Mouse (Mus musculus): ENCODE data around the gene Mcf2l. TPM values are rescaled to one million over a fixed set of nuclear protein-coding genes. Genes with fewer than 3 reads are reported as not detected.

The Mcf2l gene
- 11.4 and 11.5 TPM in 2 replicates for polyA plus RNA-seq (2016; fragmentation: Nextera tagmentation; extraction: Ambion mirVana)

DNA sequence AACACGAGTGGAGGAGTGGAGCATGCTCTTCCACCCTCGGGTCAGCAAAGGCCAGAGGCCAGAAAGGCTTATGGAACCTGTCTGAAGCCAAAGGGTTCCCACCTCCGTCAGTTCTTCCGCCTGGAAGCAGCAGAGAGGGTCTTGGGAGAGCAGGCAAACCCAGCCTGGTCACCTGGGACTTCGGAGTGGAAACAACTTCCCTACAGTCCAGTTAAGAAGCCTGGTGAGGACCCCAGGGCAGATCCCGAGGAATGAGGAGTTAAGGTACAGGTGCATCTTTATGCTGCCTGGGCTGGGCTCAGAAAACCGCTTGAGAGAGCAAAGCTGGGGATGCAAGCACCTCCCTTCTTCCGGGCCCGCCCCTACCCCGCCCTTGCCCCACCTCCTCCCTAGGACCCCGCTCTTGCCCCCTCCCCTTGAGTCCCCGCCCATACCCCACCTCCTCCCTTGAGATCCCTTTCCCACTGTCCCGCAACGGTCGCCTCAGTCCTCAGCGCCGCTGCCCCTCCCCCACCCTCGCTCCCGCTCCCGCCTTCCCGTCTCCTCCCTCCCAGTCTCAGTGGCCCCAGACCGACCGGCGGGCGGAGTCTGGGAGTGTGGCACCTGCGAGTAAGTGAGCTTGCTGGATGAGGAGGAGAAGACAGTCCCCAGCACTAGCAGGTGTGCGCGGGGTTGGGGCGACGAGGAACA is at the start of gene Mcf2l:
Gene Mcf2l, plus strand, starts transcription at position 450 of the 690 bp plus-strand sequence.
- H3K4me3 ChIP-seq = peak within 1 kb of the TSS; percentile 59
- no peaks in the 10 kb centered on the region for H3K9me3 ChIP-seq (replicated peaks)
- peak within 1 kb of the TSS; percentile 79 for H3K4me2 ChIP-seq
- WGBS = 1% methylated on average over 30 of the region's 30 CpGs
- no peaks in the 10 kb centered on the region for H3K36me3 ChIP-seq
- H3K27me3 ChIP-seq (replicated peaks) = peaks cover 21% of the 10 kb centered on the region
- H3K9ac ChIP-seq = peak within 1 kb of the TSS; percentile 59
- H3K4me1 ChIP-seq (replicated peaks) = peaks cover 27% of the 10 kb centered on the region
- no peak within 1 kb of the TSS for H3K27ac ChIP-seq (ENCODE audit: poor library complexity, severe bottlenecking)
- peak; percentile 66 for ATAC-seq (ENCODE audit: insufficient number of reproducible peaks, low FRiP score)

DNA sequence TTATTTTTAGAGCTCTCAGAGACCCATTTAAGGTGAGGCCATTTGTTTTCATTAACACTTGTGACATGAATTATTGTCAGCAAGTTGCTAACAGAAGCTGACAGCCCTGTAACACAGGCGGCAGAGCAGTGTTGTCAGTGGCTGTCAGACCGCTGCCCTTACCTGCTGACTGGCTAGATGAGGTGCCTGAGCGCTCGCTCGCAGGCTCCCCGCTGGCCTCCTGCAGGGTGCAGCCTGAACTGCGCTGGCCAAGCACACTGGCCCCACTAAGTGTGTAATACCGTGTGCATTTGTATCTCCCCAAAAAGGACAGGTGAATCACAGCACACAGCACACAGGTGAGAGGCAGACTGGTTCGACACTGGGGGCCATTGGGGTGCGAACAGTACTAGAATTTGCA is 49.0 kb upstream of the Mcf2l start:
- H3K27ac ChIP-seq (ENCODE audit: poor library complexity, severe bottlenecking) = peak overlapping the region; percentile 74
- H3K9me3 ChIP-seq (replicated peaks) = no peaks in the 10 kb centered on the region
- H3K9ac ChIP-seq = peak overlapping the region; percentile 1; the same call in 1 of the 2 replicates
- H3K36me3 ChIP-seq = peaks cover 64% of the 10 kb centered on the region
- ATAC-seq (ENCODE audit: insufficient number of reproducible peaks, low FRiP score) = peak; percentile 62; the same call in 1 of the 2 replicates
- H3K4me1 ChIP-seq (replicated peaks) = peaks cover 36% of the 10 kb centered on the region
- H3K4me3 ChIP-seq = no peak overlapping the region
- H3K4me2 ChIP-seq = peak overlapping the region; percentile 29
- WGBS = 50% methylated on average over 10 of the region's 10 CpGs
- no peaks in the 10 kb centered on the region for H3K27me3 ChIP-seq (replicated peaks)

DNA sequence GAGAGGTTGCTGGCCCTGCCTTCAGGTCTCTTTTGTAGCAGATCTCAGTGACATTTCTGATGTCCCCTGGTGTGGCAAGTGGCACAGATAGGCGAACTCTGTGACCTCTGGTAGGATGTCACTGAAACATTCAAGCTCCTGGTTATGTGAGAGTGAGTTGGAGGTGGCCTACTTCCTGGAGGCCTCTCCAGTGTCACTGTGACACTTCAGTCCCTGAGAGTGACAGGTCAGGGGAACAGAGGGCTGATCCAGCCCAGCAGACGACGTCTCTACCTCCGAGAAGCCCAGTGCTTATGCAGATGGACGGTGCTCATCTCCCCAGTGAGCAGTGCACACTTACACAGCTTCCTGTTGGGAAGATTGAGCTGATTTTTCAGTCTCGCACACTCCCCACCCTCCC is 48.4 kb upstream of the Mcf2l start:
- H3K9me3 ChIP-seq (replicated peaks) = no peaks in the 10 kb centered on the region
- peaks cover 63% of the 10 kb centered on the region for H3K36me3 ChIP-seq
- H3K4me3 ChIP-seq = no peak overlapping the region
- H3K27ac ChIP-seq (ENCODE audit: poor library complexity, severe bottlenecking) = peak overlapping the region; percentile 74
- H3K27me3 ChIP-seq (replicated peaks) = no peaks in the 10 kb centered on the region
- H3K9ac ChIP-seq = peak overlapping the region; percentile 1
- ATAC-seq (ENCODE audit: insufficient number of reproducible peaks, low FRiP score) = no peak
- peak overlapping the region; percentile 29; the same call in 1 of the 2 replicates for H3K4me2 ChIP-seq
- WGBS = 19% methylated on average over 6 of the region's 6 CpGs
- H3K4me1 ChIP-seq (replicated peaks) = peaks cover 36% of the 10 kb centered on the region

DNA sequence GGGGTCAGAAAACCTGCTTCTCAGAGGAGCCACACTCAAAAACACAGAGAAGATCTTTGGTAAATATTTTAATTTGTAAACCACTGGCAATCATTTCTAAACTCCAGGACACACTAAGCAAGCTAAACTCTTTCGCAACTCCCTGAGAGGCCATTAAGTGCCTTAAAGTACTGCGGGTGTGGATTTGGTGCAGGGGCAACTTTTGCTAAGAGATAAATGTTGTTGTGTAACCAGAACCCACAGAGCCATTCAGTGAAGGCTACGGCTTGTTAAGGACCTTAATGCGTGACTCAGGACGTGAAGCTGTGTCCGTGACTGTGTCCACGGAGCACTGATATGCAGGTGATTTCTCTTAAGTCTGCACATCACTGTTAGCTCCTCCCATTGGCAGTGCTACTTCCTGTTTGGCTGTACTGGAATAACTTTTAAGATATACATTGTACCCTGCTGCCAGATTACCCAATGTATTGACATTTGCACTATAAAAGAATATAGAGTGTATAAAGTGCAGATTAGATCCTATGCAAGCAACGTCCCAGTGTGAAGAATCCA is 47.8 kb upstream of the Mcf2l start:
- Histone ChIP-seq H3K9ac (no peak overlapping the region; the same call in 1 of the 2 replicates), H3K4me3 (no peak overlapping the region), H3K9me3 (replicated peaks) (no peaks in the 10 kb centered on the region), H3K27me3 (replicated peaks) (no peaks in the 10 kb centered on the region), H3K4me2 (no peak overlapping the region), H3K36me3 (peaks cover 62% of the 10 kb centered on the region), H3K4me1 (replicated peaks) (peaks cover 36% of the 10 kb centered on the region), H3K27ac (ENCODE audit: poor library complexity, severe bottlenecking) (no peak overlapping the region)
- WGBS = 69% methylated on average over 8 of the region's 8 CpGs
- ATAC-seq (ENCODE audit: insufficient number of reproducible peaks, low FRiP score) = no peak

DNA sequence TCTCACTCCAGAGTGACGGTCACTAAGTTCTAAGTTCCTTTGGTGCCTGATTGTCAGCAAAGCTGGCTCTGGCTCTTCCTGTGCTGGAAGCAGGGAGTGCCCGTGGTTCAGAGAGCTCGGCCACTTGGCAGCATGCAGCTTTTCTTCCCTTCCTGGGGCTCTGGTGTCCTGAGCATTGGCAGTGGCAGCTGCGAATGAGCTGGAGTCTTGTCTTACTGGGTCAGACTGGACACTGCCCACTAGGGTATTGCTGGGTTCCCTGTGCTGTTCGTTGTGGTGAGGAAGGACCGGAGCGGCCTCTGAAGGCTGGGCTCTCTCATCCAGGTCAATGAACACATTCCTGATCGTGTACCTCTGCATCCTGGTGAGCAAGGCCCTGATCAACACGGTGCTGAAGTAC is 46.5 kb upstream of the Mcf2l start:
- Histone ChIP-seq H3K27ac (ENCODE audit: poor library complexity, severe bottlenecking) (no peak overlapping the region), H3K9ac (no peak overlapping the region), H3K27me3 (replicated peaks) (no peaks in the 10 kb centered on the region), H3K9me3 (replicated peaks) (no peaks in the 10 kb centered on the region), H3K36me3 (peaks cover 66% of the 10 kb centered on the region), H3K4me1 (replicated peaks) (peaks cover 36% of the 10 kb centered on the region), H3K4me3 (no peak overlapping the region), H3K4me2 (no peak overlapping the region)
- WGBS = 84% methylated on average over 9 of the region's 9 CpGs
- no peak for ATAC-seq (ENCODE audit: insufficient number of reproducible peaks, low FRiP score)

DNA sequence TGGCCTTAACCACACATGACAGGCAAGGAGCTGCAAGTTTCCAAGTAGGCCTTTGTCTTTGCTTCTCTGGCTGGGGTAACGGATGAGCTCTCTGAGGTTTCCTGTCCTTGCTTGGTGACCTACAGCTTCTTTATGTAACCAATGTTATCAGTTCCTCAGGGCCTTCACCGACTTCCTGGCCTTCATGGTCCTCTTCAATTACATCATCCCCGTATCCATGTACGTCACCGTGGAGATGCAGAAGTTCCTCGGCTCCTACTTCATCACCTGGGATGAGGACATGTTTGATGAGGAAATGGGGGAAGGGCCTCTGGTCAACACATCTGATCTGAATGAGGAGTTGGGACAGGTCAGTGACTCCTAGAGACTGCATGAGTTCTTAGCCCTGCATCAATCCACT is 45.3 kb upstream of the Mcf2l start:
- 59% methylated on average over 6 of the region's 6 CpGs for WGBS
- no peak overlapping the region for H3K9ac ChIP-seq
- H3K4me1 ChIP-seq (replicated peaks) = peaks cover 25% of the 10 kb centered on the region
- no peak overlapping the region for H3K27ac ChIP-seq (ENCODE audit: poor library complexity, severe bottlenecking)
- H3K36me3 ChIP-seq = peaks cover 68% of the 10 kb centered on the region
- no peak for ATAC-seq (ENCODE audit: insufficient number of reproducible peaks, low FRiP score)
- no peak overlapping the region for H3K4me2 ChIP-seq
- no peaks in the 10 kb centered on the region for H3K27me3 ChIP-seq (replicated peaks)
- no peaks in the 10 kb centered on the region for H3K9me3 ChIP-seq (replicated peaks)
- no peak overlapping the region for H3K4me3 ChIP-seq

DNA sequence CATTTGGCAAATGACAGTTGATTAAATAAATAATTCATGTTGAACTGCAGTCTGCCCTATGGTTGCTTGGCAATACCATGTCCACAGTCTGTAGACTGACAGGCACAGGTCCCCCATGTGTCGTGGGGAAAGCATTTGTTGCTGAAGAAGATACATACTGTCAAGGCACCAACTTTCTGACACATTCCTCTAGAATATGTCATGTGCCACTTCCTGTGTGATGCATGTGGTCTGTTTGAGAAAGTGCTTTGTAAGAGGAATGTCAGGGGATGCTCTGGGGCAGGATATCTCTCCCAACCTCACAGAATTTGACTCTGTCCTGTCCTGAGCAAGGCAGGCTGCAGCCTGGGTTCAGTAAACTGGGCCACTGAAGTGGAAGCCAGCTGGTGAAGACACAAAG is 44.2 kb upstream of the Mcf2l start:
- H3K36me3 ChIP-seq = peaks cover 74% of the 10 kb centered on the region

DNA sequence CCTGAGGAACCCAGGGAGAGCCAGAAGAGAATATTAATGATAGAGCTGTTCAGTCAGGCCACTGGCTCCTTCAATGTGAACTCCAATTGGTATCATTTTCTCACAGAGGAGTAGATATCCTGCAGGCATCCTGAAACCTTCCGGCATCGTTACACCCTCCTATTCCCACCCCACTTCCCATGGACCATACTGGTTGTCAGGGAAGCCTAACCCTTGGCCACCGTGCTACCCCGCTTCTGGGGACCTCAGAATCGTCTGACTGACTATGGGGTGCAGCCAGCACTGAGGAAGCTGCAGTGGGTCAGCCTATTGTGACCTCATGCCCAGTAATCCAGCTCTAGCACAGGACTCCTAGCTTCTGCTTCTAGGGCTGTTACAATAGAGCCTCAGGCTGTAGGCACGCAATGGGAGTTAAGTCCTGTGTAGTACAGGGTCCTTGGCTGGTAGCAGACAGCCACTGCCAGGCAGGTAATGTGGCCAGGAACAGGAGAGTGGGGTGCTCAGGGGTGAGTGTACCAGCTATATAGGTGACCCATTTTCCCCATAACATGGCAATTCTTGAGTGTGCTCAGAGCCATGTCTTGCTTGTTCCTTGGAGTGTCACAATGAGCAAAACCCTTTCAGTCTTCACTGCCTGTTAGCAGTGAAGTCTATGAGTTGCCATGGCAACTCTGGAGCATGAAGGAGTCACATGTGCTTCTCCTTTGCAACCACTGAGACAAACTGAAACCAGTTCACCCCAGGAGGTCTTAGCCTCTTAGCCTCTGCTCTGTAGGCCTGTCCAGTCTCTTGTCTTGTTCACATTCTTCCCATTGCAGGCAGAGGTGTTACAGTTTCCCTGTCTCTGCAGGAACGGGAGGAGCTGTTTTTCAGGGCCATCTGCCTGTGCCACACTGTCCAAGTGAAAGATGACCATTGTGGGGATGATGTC is 41.7 kb upstream of the Mcf2l start:
- WGBS = 80% methylated on average over 7 of the region's 7 CpGs
- peaks cover 90% of the 10 kb centered on the region for H3K36me3 ChIP-seq
- H3K9me3 ChIP-seq (replicated peaks) = no peaks in the 10 kb centered on the region
- H3K27ac ChIP-seq (ENCODE audit: poor library complexity, severe bottlenecking) = no peak overlapping the region
- no peak overlapping the region for H3K4me3 ChIP-seq
- no peak for ATAC-seq (ENCODE audit: insufficient number of reproducible peaks, low FRiP score)
- no peaks in the 10 kb centered on the region for H3K27me3 ChIP-seq (replicated peaks)
- H3K9ac ChIP-seq = no peak overlapping the region
- no peaks in the 10 kb centered on the region for H3K4me1 ChIP-seq (replicated peaks)
- no peak overlapping the region for H3K4me2 ChIP-seq

More for the DNA sequence above, 44.2 kb upstream of the Mcf2l start:
- no peak overlapping the region for H3K4me3 ChIP-seq
- H3K9ac ChIP-seq = no peak overlapping the region
- peaks cover 16% of the 10 kb centered on the region for H3K4me1 ChIP-seq (replicated peaks)
- H3K4me2 ChIP-seq = no peak overlapping the region
- H3K27me3 ChIP-seq (replicated peaks) = no peaks in the 10 kb centered on the region
- no peak for ATAC-seq (ENCODE audit: insufficient number of reproducible peaks, low FRiP score)
- WGBS = 85% methylated on average over 1 of the region's 1 CpGs
- H3K27ac ChIP-seq (ENCODE audit: poor library complexity, severe bottlenecking) = no peak overlapping the region
- no peaks in the 10 kb centered on the region for H3K9me3 ChIP-seq (replicated peaks)

DNA sequence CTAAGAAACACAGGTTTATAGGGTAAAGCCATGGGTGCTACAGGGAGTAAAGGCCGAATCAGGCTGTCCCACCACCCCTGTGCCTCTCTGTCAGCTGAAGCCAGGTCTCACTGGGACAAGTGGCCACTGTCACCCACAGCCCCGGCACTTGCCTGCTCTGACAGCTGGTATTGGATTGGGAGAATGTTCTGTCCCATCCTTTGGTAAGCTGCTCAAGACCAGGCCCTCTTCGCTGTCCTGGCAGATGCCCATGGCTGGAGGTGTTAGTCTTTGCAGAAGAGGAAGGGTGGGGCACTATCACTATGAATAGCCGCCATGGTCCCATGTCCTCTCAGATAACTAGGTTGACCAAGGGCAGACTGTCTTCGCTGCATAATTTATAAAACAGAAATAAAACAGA is 40.0 kb upstream of the Mcf2l start:
- H3K4me3 ChIP-seq = no peak overlapping the region
- 67% methylated on average over 5 of the region's 5 CpGs for WGBS
- peaks cover 86% of the 10 kb centered on the region for H3K36me3 ChIP-seq
- no peaks in the 10 kb centered on the region for H3K27me3 ChIP-seq (replicated peaks)
- no peak overlapping the region for H3K27ac ChIP-seq (ENCODE audit: poor library complexity, severe bottlenecking)
- H3K9me3 ChIP-seq (replicated peaks) = 0 out of 2 replicates have a peak, but pooled peaks cover 3% of the 10 kb centered on the region
- no peak overlapping the region for H3K9ac ChIP-seq
- ATAC-seq (ENCODE audit: insufficient number of reproducible peaks, low FRiP score) = no peak
- no peaks in the 10 kb centered on the region for H3K4me1 ChIP-seq (replicated peaks)
- H3K4me2 ChIP-seq = no peak overlapping the region

DNA sequence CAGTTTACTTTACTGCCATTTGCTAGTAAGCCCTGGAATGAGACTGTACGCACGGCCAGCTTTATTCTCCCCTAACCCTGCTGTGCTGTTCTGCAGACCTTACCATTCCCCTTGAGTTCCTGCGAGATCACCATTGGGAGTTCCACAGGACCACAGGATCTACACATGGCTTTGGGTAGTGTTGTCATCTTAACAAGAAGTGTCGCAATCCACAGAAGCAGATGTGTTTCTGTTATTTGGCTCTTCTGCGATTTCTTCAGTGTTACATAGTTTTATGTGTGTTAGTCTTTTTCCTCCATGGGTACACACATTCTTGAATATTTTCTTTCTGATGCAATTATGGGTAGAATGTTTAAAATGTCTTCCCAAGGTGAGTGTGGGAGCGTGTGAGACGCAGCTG is 32.8 kb upstream of the Mcf2l start:
- no peak for ATAC-seq (ENCODE audit: insufficient number of reproducible peaks, low FRiP score)
- H3K4me1 ChIP-seq (replicated peaks) = no peaks in the 10 kb centered on the region
- no peak overlapping the region for H3K9ac ChIP-seq
- H3K36me3 ChIP-seq = peaks cover 67% of the 10 kb centered on the region
- H3K9me3 ChIP-seq (replicated peaks) = 0 out of 2 replicates have a peak, but pooled peaks cover 3% of the 10 kb centered on the region
- H3K27ac ChIP-seq (ENCODE audit: poor library complexity, severe bottlenecking) = no peak overlapping the region
- H3K4me3 ChIP-seq = no peak overlapping the region
- 89% methylated on average over 7 of the region's 7 CpGs for WGBS
- no peaks in the 10 kb centered on the region for H3K27me3 ChIP-seq (replicated peaks)
- no peak overlapping the region for H3K4me2 ChIP-seq

Data from heart, embryonic 12.5 days (tissue).